Mouse (Mus musculus) right cerebral cortex, postnatal 36 days (tissue): ENCODE measurements at regions not wholly inside any gene's neighbourhood (a gene's known extent, or its start where the extent isn't known, plus 50 kb on each side); places are given as distances from the start of the nearest gene placed in this dataset.

Source experiments
- DNase-seq, 2 experiments: peaks; one replicate each; pipeline ENCODE4 v3.0.0; 2022; ENCODE audit warnings: low spot score in 2 of 2, mixed read lengths in 1 of 2

DNA sequence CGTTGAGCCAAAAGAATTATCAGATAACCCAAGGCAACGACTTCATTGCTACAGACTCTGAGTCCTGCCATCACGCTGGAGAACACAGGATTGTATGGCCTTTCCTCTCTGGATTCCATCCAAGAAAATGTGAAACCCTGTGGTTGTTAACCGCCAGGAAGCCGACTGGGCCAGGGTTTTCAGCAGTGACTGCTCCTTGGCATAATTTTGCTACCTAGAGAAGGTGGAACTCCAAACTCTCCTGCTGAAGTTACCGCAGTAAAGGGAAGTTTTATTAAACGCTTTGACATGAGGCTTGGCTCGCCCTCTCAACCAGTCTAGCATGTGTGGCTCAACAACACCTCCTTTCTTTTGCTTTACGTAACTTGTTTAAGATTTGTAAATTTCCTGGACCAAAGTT lies 116.9 kb downstream of the Wif1 start:
- DNase-seq = no peak

DNA sequence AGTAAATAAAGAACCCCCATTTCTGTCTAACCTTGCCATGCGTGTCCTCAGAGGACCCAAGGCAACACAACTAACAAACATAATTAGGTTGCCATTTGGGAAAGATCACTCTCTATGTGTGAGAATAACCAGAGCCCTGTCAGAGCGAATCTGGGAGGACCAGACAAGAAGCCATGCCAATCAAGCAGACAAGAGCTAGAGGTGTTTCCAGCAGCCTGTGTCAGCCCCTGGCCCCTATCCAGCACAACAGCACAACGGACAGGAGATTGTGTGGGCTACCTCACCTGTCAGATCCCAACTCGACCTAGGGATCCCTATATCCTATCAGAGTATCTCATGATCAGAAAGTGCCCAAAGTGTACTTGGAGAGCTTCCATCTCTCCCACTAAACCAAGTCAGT lies 119.9 kb downstream of the Wif1 start:
- no peak for DNase-seq

DNA sequence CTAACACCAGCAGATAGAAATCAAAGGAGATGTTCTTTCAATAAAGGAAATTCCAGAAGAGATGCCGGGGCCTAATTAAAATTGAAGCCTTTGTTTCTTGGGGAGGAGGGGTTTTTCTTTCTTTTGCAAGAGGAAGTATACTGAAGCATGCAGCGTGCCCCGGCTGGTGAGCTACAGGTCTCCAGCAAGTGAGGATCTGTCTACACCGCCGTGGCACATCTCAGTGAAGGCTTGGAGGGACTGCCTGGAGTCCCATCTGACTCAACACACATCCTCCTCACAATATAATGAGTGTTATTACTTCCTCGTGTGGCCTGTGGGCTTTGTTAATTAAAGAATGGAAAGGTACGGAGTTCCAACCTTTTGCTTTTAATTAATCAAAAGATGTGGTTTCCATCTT lies 126.7 kb downstream of the Wif1 start:
- DNase-seq = no peak

DNA sequence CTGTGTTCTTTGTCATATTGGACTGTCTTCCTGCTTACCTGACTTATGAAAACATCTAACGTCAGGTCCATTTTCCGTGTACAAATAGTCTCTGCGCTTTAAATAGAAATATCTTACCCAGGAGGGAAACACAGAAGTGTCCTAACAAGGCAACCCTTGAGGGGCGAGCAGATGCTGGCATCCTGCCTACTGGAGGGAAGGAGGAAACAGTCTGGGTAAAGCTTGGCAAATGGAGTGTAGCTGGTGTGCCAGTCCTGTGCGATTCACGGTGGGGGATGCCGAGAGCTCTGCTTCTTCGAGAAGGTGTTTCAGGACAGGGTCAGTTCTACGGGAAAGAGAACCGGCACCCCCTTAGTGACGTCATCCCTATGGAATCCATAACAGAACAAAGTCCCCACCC lies 127.4 kb downstream of the Wif1 start:
- no peak for DNase-seq

DNA sequence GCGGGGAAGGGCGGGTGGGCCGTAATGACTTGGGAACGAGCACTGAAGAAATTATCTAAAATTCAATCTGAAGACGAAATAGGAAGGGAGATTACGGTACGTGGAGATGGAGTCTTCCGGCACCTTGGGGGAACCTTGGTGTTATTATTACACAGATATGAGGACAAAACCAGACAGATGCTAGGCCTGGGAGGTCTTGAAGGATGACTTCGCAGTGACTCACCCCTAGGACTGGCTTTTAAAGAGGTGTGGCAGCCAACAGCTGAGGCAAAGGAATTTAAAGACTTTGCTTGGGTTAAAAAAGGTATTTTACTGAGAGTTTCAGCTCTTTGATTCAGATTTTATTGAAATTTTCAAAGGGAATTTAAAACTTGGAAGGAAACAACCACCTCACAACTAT lies 140.3 kb downstream of the Wif1 start:
- no peak for DNase-seq

DNA sequence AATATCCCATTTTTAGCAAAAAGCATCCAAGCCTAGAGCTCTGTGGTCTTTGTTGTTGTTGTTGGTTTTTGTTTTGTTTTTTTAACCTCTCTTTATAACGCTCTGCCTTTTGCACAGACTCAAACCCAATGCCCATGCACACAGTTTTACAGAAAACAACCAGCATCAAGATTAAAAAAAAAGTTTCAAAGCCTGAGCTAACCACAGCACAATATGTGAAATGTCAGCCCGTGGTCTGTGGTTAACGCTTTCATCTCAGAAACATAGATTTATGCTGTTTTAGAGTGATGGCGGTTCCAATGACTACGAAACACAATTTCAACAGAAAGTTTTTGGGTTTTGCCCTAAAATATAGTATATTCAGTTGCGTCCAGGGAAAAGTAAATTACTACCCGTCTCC lies 155.4 kb downstream of the Wif1 start:
- no peak for DNase-seq

DNA sequence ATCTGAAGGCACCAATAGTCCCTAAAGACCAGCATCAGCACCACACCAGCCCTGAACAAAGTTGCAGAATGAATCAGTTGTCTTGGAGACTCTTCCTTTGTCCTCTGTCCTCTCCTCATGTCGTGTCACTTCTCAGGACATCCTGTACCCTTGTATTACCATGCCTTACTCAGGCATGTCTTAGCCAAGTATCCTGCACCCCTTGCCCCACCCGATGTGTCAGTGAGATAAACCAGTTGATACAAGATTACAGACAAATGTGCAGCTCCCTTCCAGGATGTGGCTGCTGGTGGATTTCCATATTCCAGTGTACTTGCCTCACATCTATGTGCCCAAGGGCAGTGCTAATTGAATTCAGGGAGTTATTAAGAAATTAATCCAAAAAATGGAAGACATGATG lies 151.8 kb downstream of the Tbc1d30 start:
- no peak for DNase-seq

DNA sequence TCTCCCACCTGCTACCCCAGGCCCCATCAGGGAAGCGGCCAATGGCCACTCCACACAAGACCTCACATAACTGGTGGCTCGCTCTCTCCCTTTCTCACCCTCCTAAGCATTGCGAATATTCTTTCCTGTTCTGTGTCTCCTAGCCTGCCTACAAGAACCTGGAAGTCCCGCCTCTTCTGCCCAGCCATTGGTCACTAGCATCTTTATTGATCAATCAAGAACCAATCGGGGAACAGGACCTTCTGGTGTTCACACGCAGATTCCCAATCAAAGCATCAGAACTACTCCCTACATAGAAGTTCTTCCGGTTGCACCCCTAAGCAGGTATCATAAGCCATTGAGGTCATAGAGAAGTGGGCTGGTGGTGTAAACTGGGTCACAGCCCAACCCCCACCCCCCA lies 148.5 kb downstream of the Tbc1d30 start:
- DNase-seq = no peak

DNA sequence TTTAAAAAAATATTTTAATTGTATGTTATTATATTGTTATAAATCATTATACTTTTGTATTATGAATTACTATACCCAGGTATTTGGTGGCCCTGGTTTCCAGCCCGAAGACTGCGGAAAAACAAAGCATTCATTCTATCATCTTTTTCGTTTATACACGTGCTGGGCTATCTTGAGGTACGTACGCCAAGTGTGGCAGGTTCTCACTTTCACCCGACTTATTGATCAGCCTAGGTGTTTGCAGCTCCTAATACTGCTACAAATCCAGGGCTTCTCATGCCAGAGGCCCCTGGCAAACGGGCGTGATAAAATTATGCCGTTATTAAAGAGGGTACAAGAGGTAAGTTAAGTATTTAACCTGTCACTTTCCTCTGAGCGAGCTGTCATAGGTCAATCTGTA lies 145.5 kb downstream of the Tbc1d30 start:
- no peak for DNase-seq

DNA sequence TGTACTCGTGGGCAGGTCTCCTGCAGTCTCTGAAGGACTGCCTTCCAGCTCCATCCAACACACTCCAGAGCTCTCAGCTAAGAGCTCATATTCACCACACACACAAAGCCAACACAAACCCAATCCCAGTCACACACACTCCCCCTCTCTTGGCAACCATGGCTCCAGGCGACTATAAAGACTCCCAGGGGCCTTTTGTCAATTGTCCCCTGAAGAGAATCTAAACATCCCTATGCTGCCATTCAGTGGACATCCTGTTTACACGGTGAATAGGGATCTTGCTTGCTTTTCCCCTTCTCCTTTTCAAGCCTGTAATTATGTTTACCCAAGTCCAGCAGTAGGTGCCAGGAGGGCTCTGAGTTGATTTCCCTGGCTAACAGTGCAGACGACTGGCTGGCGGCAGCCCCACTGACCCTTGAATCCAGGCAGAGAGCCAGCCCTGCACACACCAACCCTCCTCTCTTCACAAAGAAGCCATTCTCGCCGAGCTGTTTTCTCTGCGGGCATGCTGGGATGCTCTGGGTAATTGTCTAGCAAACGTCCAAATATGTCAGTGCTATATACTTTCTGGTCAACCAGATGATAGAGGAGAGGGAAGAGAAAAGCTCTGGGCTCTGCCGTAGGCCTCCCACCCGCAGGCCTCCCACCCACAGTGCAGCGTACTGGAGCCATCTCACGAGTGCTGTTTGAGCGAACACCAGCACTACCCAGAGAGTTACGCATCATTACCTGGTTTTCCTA lies 144.9 kb downstream of the Tbc1d30 start:
- peak; percentile 20 to 29 for DNase-seq

DNA sequence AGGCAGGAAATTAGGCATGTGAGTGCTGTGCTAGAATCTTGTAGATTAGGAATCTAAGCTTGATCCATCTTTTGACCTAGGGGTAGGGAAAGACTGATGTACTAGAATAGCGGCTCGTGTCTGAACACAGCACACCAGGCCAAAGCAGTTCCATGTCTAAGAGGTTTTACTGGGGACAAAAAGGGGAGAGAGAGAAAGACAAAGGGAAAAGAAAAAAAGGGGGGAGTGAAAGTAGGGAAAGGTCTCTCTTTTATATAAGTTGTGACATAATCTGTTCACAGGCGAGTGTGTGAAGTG lies 144.4 kb downstream of the Tbc1d30 start:
- DNase-seq = no peak
